Mouse (Mus musculus) liver, adult 2 months (tissue): Measurements from ENCODE around the gene Ralgapa1. TPM values are rescaled to one million over a fixed set of nuclear protein-coding genes. Genes with fewer than 3 reads are reported as not detected.
A peak's percentile ranks its signal among the peaks of the same experiment; 100 is the strongest.

Experiments
- DNase-seq: peaks from one replicate; pipeline ENCODE4 v3.0.0-alpha.2; 2011; ENCODE audit warnings: low read depth, low spot score; ENCODE audit errors: extremely low read depth
- H3K27ac ChIP-seq: fragments of 200-500 bp; replicated peaks from 2 replicates; pipeline ENCODE4 v1.5.1; 2012; ENCODE audit warnings: low read depth, mild to moderate bottlenecking, control low read depth, inconsistent platforms, low read length; ENCODE audit not compliant: insufficient read depth
- H3K27me3 ChIP-seq: fragments of 200-500 bp; 2 replicates; pipeline ENCODE4 v1.6.1; 2012; ENCODE audit warnings: mild to moderate bottlenecking, moderate library complexity, low read length, inconsistent platforms; ENCODE audit not compliant: control insufficient read depth, insufficient read depth
- H3K36me3 ChIP-seq: fragments of 200-500 bp; 2 replicates; pipeline ENCODE4 v1.6.1; 2012; ENCODE audit warnings: low read length, inconsistent platforms; ENCODE audit not compliant: control insufficient read depth, insufficient read depth
- H3K4me1 ChIP-seq: fragments of 200-500 bp; 2 replicates; pipeline ENCODE4 v1.6.1; 2011; ENCODE audit warnings: low read length; ENCODE audit not compliant: control insufficient read depth, insufficient read depth
- H3K4me3 ChIP-seq: fragments of 200-500 bp; 2 replicates; pipeline ENCODE4 v1.5.1; 2011; ENCODE audit warnings: low read depth, mild to moderate bottlenecking, control low read depth, low read length, moderate library complexity; ENCODE audit not compliant: insufficient read depth
- H3K79me2 ChIP-seq: fragments of 200-500 bp; 2 replicates; pipeline ENCODE4 v1.6.1; 2012; ENCODE audit warnings: inconsistent platforms, mild to moderate bottlenecking, low read length, moderate library complexity; ENCODE audit not compliant: control insufficient read depth, insufficient read depth
- H3K9ac ChIP-seq: fragments of 200-500 bp; 2 replicates; pipeline ENCODE4 v1.6.1; 2012; ENCODE audit warnings: low read depth, mild to moderate bottlenecking, control low read depth, inconsistent platforms, low read length
- CTCF ChIP-seq: fragments of 200-500 bp; IDR thresholded peaks from 2 replicates; pipeline ENCODE4 v1.5.1; 2011; ENCODE audit warnings: low read depth, low read length, control low read depth
- POLR2A ChIP-seq: fragments of 200-500 bp; IDR thresholded peaks from 2 replicates; pipeline ENCODE4 v1.6.1; 2011; ENCODE audit warnings: low read length, control low read depth; ENCODE audit not compliant: insufficient read depth; ENCODE audit errors: extremely low read depth
- WGBS: fragments of 180-500 bp; shearing (Covaris S2); methylation state at CpG from one replicate; pipeline ENCODE4 v1.1.7; 2018; 5-methylcytosine and 5-hydroxymethylcytosine counted together
- polyA plus RNA-seq: library from polyadenylated mRNA; depleted of rRNA; stranded (reverse); fragments of >200 nt; gene quantifications from 2 replicates; pipeline ENCODE4 v1.2.3, GENCODE M21; 2012
- total RNA-seq: library from RNA; depleted of rRNA; stranded (reverse); fragments of >200 nt; gene quantifications from 2 replicates; pipeline ENCODE4 v1.2.3, GENCODE M21; 2014

The Ralgapa1 gene
- total and polyA plus RNA-seq, 2 experiments = 3.3 to 14.4 TPM

DNA sequence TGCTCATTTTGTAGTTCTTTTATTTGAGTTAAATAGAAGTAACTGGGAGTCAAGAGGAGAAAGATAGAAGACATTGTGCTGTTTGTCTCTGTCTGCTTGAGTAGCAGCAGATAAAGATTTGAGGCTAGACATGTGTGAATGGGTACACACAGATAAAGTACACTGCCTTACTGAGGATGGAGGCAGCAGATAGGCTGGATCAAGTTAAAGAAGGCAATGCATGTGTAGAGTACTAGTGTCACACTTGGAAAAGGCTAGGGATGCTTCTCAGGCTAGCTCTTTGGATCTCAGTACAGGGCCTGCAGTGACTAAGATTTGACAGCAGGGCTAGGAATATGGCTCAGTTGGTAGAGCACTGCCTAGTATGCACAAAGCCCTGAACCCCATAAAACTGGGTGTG is 29.7 kb upstream of the Ralgapa1 start:
- no peak overlapping the region for H3K27ac ChIP-seq

GRCm38 (mm10) chr12:55847851-55848250 is 26.9 kb upstream of the Ralgapa1 start:
- H3K27ac ChIP-seq = no peak overlapping the region
- DNase-seq = no peak
- 96% methylated on average over 4 of the region's 4 CpGs for WGBS

More for the DNA sequence above, 29.7 kb upstream of the Ralgapa1 start:
- TF ChIP-seq POLR2A = no peak
- TF ChIP-seq CTCF = no peak
- no peak for DNase-seq
- Histone ChIP-seq H3K79me2 (no peaks in the 10 kb centered on the region; the same call in 1 of the 2 replicates), H3K27me3 (no peaks in the 10 kb centered on the region), H3K9ac (no peak overlapping the region), H3K4me1 (no peaks in the 10 kb centered on the region), H3K36me3 (peaks cover 14% of the 10 kb centered on the region), H3K4me3 (no peak overlapping the region)

DNA sequence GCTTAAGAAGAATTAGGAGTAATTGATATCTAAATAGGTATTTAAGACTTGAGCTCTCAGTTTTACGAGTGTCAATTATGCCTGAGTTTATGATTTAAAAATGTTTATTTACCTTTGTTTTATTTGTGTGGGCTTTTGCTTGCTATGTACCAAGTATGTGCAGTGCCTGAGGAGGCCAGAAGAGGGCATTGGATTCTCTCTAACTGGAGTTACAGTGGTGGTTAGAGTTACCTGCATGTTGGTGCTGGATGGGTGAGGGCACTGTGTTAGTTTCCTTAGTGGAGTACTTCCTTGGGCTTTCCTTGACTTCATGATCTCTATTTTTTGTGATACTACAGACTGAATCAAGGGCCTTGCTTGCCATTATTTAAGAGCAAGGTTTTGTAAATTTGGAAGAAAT is 25.8 kb upstream of the Ralgapa1 start:
- Histone ChIP-seq H3K79me2 (no peaks in the 10 kb centered on the region; the same call in 1 of the 2 replicates), H3K27ac (no peak overlapping the region), H3K4me1 (no peaks in the 10 kb centered on the region), H3K9ac (no peak overlapping the region), H3K4me3 (no peak overlapping the region), H3K36me3 (peaks cover 13% of the 10 kb centered on the region), H3K27me3 (no peaks in the 10 kb centered on the region)
- TF ChIP-seq POLR2A (no peak), CTCF (no peak)
- peak; percentile 19 for DNase-seq
- WGBS = 80% methylated on average over 1 of the region's 1 CpGs

More at GRCm38 (mm10) chr12:55847851-55848250, 26.9 kb upstream of the Ralgapa1 start:
- TF ChIP-seq CTCF (no peak), POLR2A (no peak)
- H3K4me3 ChIP-seq = no peak overlapping the region
- no peaks in the 10 kb centered on the region; the same call in 1 of the 2 replicates for H3K79me2 ChIP-seq
- H3K4me1 ChIP-seq = no peaks in the 10 kb centered on the region
- no peaks in the 10 kb centered on the region for H3K27me3 ChIP-seq
- H3K9ac ChIP-seq = no peak overlapping the region
- peaks cover 16% of the 10 kb centered on the region for H3K36me3 ChIP-seq

GRCm38 (mm10) chr12:55837495-55837894 is 16.5 kb upstream of the Ralgapa1 start:
- no peak overlapping the region for H3K9ac ChIP-seq
- H3K36me3 ChIP-seq = no peaks in the 10 kb centered on the region
- no peak for TF ChIP-seq CTCF
- TF ChIP-seq POLR2A = no peak

DNA sequence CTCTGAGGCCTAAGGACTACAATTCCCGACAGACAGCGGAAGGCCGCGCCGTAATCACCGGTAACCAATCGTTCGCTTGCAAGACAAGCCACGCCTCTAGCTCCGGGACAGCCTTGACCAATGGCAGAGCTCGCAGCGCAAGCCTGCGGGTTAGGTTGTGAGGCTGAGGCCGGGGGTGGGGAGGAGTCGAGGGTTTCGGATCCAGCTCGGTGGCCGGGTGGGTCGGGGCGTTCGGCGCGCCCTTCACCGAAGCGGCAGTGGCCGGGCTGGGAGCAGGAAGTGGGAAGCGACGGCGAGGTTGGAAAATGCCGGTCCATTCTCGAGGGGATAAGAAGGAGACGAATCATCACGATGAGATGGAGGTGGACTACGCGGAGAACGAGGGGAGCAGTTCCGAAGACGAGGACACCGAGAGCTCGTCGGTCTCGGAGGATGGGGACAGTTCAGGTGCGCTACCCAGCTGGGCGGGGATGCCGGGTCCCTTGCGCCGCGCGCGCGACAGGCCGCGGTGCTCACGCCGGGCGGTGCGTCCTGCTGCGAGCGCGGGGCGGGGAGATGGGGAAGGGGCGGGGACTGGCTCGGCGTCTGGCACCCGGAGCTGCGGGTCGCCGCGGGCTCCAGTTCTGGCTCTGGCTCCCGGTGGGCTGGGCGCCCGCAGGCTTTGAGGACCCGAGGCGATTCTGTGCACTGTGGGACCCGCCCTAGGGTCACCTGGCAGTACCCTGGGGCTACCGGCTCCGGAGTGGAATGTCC is 15.4 kb upstream of the Ralgapa1 start, which contains the start of gene Brms1l:
TSS of gene Brms1l (plus strand) at position 126 of the 753 bp plus-strand sequence.
- Histone ChIP-seq H3K4me1 (no peaks in the 10 kb centered on the region), H3K9ac (peak within 1 kb of the TSS; percentile 82), H3K4me3 (peak within 1 kb of the TSS; percentile 79), H3K79me2 (no peaks in the 10 kb centered on the region; the same call in 1 of the 2 replicates), H3K36me3 (no peaks in the 10 kb centered on the region), H3K27me3 (no peaks in the 10 kb centered on the region), H3K27ac (peak within 1 kb of the TSS; percentile 53)
- TF ChIP-seq CTCF (no peak), POLR2A (peak; percentile 50; the same call in 1 of the 2 replicates)
- under 1% methylated on average over 77 of the region's 77 CpGs for WGBS
- peak; percentile 96 for DNase-seq

More at GRCm38 (mm10) chr12:55837495-55837894, 16.5 kb upstream of the Ralgapa1 start:
- H3K4me1 ChIP-seq = no peaks in the 10 kb centered on the region
- no peak overlapping the region for H3K4me3 ChIP-seq
- DNase-seq = no peak
- H3K27ac ChIP-seq = no peak overlapping the region
- no peaks in the 10 kb centered on the region for H3K27me3 ChIP-seq
- 72% methylated on average over 3 of the region's 3 CpGs for WGBS
- no peaks in the 10 kb centered on the region; the same call in 1 of the 2 replicates for H3K79me2 ChIP-seq

GRCm38 (mm10) chr12:55835857-55836198 is 14.9 kb upstream of the Ralgapa1 start:
- H3K4me3 ChIP-seq = peak overlapping the region; percentile 11; the same call in 1 of the 2 replicates
- no peaks in the 10 kb centered on the region; the same call in 1 of the 2 replicates for H3K79me2 ChIP-seq
- WGBS = 0% methylated on average over 6 of the region's 6 CpGs
- H3K27ac ChIP-seq = no peak overlapping the region
- no peaks in the 10 kb centered on the region for H3K36me3 ChIP-seq
- no peaks in the 10 kb centered on the region for H3K4me1 ChIP-seq
- TF ChIP-seq POLR2A (no peak), CTCF (no peak)
- no peaks in the 10 kb centered on the region for H3K27me3 ChIP-seq
- no peak for DNase-seq
- H3K9ac ChIP-seq = no peak overlapping the region
